Mouse (Mus musculus): ENCODE data around the gene Pank4. TPM values are rescaled to one million over a fixed set of nuclear protein-coding genes. Genes with fewer than 3 reads are reported as not detected.

Pank4 gene
- polyA plus RNA-seq, 1 experiment = 21.0 TPM

GRCm38 (mm10) chr4:154967173-154967572 lies 3.2 kb downstream of the Pank4 start:
- H3K4me2 ChIP-seq (ENCODE audit: low read depth) = no peak overlapping the region
- TF ChIP-seq MAX (IDR thresholded peaks at IDR 0.05; ENCODE audit: low read depth) = no peak
- no peak for TF ChIP-seq TCF3 (IDR thresholded peaks at IDR 0.05; ENCODE audit: insufficient read length, low read depth)
- no peak for TF ChIP-seq MYOG (IDR thresholded peaks at IDR 0.05; ENCODE audit: control insufficient read depth in 1 of 3, insufficient read depth in 1 of 3, insufficient read length in 2 of 3, low read depth in 2 of 3)
- no peak for TF ChIP-seq TCF12 (IDR thresholded peaks at IDR 0.05; ENCODE audit: insufficient read depth, poor library complexity, severe bottlenecking)
- TF ChIP-seq MYOD1 (IDR thresholded peaks at IDR 0.05; ENCODE audit: control insufficient read depth in 1 of 3, insufficient read length in 2 of 3, low read depth in 2 of 3) = no peak
- TF ChIP-seq E2F4 (IDR thresholded peaks at IDR 0.05; ENCODE audit: insufficient read depth) = no peak
- TF ChIP-seq POLR2A (IDR thresholded peaks at IDR 0.05; ENCODE audit: insufficient read length, low read depth) = no peak
- TF ChIP-seq USF1 (IDR thresholded peaks at IDR 0.05; ENCODE audit: low read depth) = no peak
- no peak for TF ChIP-seq REST (IDR thresholded peaks at IDR 0.05; ENCODE audit: insufficient read depth, insufficient read length)
- TF ChIP-seq POLR2AphosphoS2 (IDR thresholded peaks at IDR 0.05; ENCODE audit: insufficient read length, low read depth) = no peak
- TF ChIP-seq SRF (IDR thresholded peaks at IDR 0.05; ENCODE audit: control insufficient read depth, insufficient read length, low read depth) = no peak
- TF ChIP-seq CEBPB (IDR thresholded peaks at IDR 0.05; ENCODE audit: insufficient read depth, poor library complexity, severe bottlenecking) = no peak
- peaks cover 36% of the 10 kb centered on the region for H3K79me2 ChIP-seq (ENCODE audit: control insufficient read depth, insufficient read depth)
- no peak overlapping the region for H3K4me3 ChIP-seq
- peaks cover 11% of the 10 kb centered on the region for H3K27me3 ChIP-seq (ENCODE audit: control insufficient read depth, insufficient read depth, insufficient read length)
- peaks cover 9% of the 10 kb centered on the region for H3K36me3 ChIP-seq (ENCODE audit: control insufficient read depth, insufficient read depth)
- H3ac ChIP-seq (ENCODE audit: control insufficient read depth, insufficient read length) = no peak overlapping the region

GRCm38 (mm10) chr4:154972546-154972945 lies 8.6 kb downstream of the Pank4 start:
- TF ChIP-seq E2F4 (IDR thresholded peaks at IDR 0.05; ENCODE audit: insufficient read depth) (no peak), SRF (IDR thresholded peaks at IDR 0.05; ENCODE audit: control insufficient read depth, insufficient read length, low read depth) (no peak), MAX (IDR thresholded peaks at IDR 0.05; ENCODE audit: low read depth) (no peak), CEBPB (IDR thresholded peaks at IDR 0.05; ENCODE audit: insufficient read depth, poor library complexity, severe bottlenecking) (no peak), MYOG (IDR thresholded peaks at IDR 0.05; ENCODE audit: control insufficient read depth in 1 of 3, insufficient read depth in 1 of 3, insufficient read length in 2 of 3, low read depth in 2 of 3) (no peak), REST (IDR thresholded peaks at IDR 0.05; ENCODE audit: insufficient read depth, insufficient read length) (no peak), TCF3 (IDR thresholded peaks at IDR 0.05; ENCODE audit: insufficient read length, low read depth) (no peak), TCF12 (IDR thresholded peaks at IDR 0.05; ENCODE audit: insufficient read depth, poor library complexity, severe bottlenecking) (no peak), USF1 (IDR thresholded peaks at IDR 0.05; ENCODE audit: low read depth) (no peak), MYOD1 (IDR thresholded peaks at IDR 0.05; ENCODE audit: control insufficient read depth in 1 of 3, insufficient read length in 2 of 3, low read depth in 2 of 3) (no peak), POLR2A (IDR thresholded peaks at IDR 0.05; ENCODE audit: insufficient read length, low read depth) (no peak), POLR2AphosphoS2 (IDR thresholded peaks at IDR 0.05; ENCODE audit: insufficient read length, low read depth) (no peak)
- peaks cover 7% of the 10 kb centered on the region for H3K36me3 ChIP-seq (ENCODE audit: control insufficient read depth, insufficient read depth)

GRCm38 (mm10) chr4:154974163-154974611 lies 10.3 kb downstream of the Pank4 start:
- TF ChIP-seq TCF12 (IDR thresholded peaks at IDR 0.05; ENCODE audit: insufficient read depth, poor library complexity, severe bottlenecking) (no peak), REST (IDR thresholded peaks at IDR 0.05; ENCODE audit: insufficient read depth, insufficient read length) (no peak), MAX (IDR thresholded peaks at IDR 0.05; ENCODE audit: low read depth) (no peak), MYOG (IDR thresholded peaks at IDR 0.05; ENCODE audit: control insufficient read depth in 1 of 3, insufficient read depth in 1 of 3, insufficient read length in 2 of 3, low read depth in 2 of 3) (no peak), MYOD1 (IDR thresholded peaks at IDR 0.05; ENCODE audit: control insufficient read depth in 1 of 3, insufficient read length in 2 of 3, low read depth in 2 of 3) (no peak), POLR2A (IDR thresholded peaks at IDR 0.05; ENCODE audit: insufficient read length, low read depth) (no peak), POLR2AphosphoS2 (IDR thresholded peaks at IDR 0.05; ENCODE audit: insufficient read length, low read depth) (no peak), TCF3 (IDR thresholded peaks at IDR 0.05; ENCODE audit: insufficient read length, low read depth) (no peak), CEBPB (IDR thresholded peaks at IDR 0.05; ENCODE audit: insufficient read depth, poor library complexity, severe bottlenecking) (no peak), E2F4 (IDR thresholded peaks at IDR 0.05; ENCODE audit: insufficient read depth) (no peak), SRF (IDR thresholded peaks at IDR 0.05; ENCODE audit: control insufficient read depth, insufficient read length, low read depth) (no peak), USF1 (IDR thresholded peaks at IDR 0.05; ENCODE audit: low read depth) (no peak)
- Histone ChIP-seq H3K36me3 (ENCODE audit: control insufficient read depth, insufficient read depth) (peaks cover 7% of the 10 kb centered on the region), H3K79me2 (ENCODE audit: control insufficient read depth, insufficient read depth) (no peaks in the 10 kb centered on the region), H3K4me2 (ENCODE audit: low read depth) (no peak overlapping the region), H3ac (ENCODE audit: control insufficient read depth, insufficient read length) (no peak overlapping the region), H3K4me3 (no peak overlapping the region), H3K27me3 (ENCODE audit: control insufficient read depth, insufficient read depth, insufficient read length) (no peaks in the 10 kb centered on the region)

More at GRCm38 (mm10) chr4:154972546-154972945, 8.6 kb downstream of the Pank4 start:
- Histone ChIP-seq H3K4me2 (ENCODE audit: low read depth) (no peak overlapping the region), H3K27me3 (ENCODE audit: control insufficient read depth, insufficient read depth, insufficient read length) (no peaks in the 10 kb centered on the region), H3K4me3 (no peak overlapping the region), H3ac (ENCODE audit: control insufficient read depth, insufficient read length) (no peak overlapping the region), H3K79me2 (ENCODE audit: control insufficient read depth, insufficient read depth) (peaks cover 6% of the 10 kb centered on the region)

GRCm38 (mm10) chr4:154980110-154980509 lies 16.2 kb downstream of the Pank4 start:
- Histone ChIP-seq H3K4me2 (ENCODE audit: low read depth) (no peak overlapping the region), H3ac (ENCODE audit: control insufficient read depth, insufficient read length) (no peak overlapping the region), H3K36me3 (ENCODE audit: control insufficient read depth, insufficient read depth) (no peaks in the 10 kb centered on the region), H3K79me2 (ENCODE audit: control insufficient read depth, insufficient read depth) (no peaks in the 10 kb centered on the region), H3K4me3 (no peak overlapping the region), H3K27me3 (ENCODE audit: control insufficient read depth, insufficient read depth, insufficient read length) (no peaks in the 10 kb centered on the region)
- TF ChIP-seq MYOD1 (IDR thresholded peaks at IDR 0.05; ENCODE audit: control insufficient read depth in 1 of 3, insufficient read length in 2 of 3, low read depth in 2 of 3) (no peak), USF1 (IDR thresholded peaks at IDR 0.05; ENCODE audit: low read depth) (no peak), CEBPB (IDR thresholded peaks at IDR 0.05; ENCODE audit: insufficient read depth, poor library complexity, severe bottlenecking) (no peak), POLR2A (IDR thresholded peaks at IDR 0.05; ENCODE audit: insufficient read length, low read depth) (no peak), MYOG (IDR thresholded peaks at IDR 0.05; ENCODE audit: control insufficient read depth in 1 of 3, insufficient read depth in 1 of 3, insufficient read length in 2 of 3, low read depth in 2 of 3) (no peak), TCF3 (IDR thresholded peaks at IDR 0.05; ENCODE audit: insufficient read length, low read depth) (no peak), E2F4 (IDR thresholded peaks at IDR 0.05; ENCODE audit: insufficient read depth) (no peak), POLR2AphosphoS2 (IDR thresholded peaks at IDR 0.05; ENCODE audit: insufficient read length, low read depth) (no peak), SRF (IDR thresholded peaks at IDR 0.05; ENCODE audit: control insufficient read depth, insufficient read length, low read depth) (no peak), REST (IDR thresholded peaks at IDR 0.05; ENCODE audit: insufficient read depth, insufficient read length) (no peak), MAX (IDR thresholded peaks at IDR 0.05; ENCODE audit: low read depth) (no peak), TCF12 (IDR thresholded peaks at IDR 0.05; ENCODE audit: insufficient read depth, poor library complexity, severe bottlenecking) (no peak)
